Mouse (Mus musculus): ENCODE data around the gene Nkx1-2.

DNA sequence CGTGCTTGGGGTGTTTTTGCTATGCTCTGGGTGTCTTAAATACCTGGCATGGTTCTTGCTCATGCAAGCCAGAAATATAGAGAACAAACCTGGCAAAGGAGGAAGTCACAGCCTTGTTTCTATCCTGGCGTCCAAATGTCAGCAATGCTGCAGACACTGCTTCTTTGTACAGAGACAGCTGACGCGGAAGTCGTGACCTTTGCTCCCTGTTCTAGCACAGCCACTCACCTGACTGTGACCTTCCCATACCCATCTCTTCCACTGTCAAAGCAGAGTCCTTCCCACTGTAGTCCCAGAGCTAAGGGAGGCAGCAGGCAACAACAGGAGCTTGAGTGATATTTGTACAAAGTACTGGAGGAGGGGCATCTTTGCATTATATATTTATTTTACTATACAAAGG is 9.8 kb downstream of the Nkx1-2 start:
- TF ChIP-seq CTCF (IDR thresholded peaks at IDR 0.05; ENCODE audit: low read depth) = no peak
- no peak for TF ChIP-seq EP300 (IDR thresholded peaks at IDR 0.05; ENCODE audit: low read depth)

Data from liver, embryonic 14.5 days (tissue).